7 mouse cellular contexts compared by ENCODE assay signal in the genomic region with DNA sequence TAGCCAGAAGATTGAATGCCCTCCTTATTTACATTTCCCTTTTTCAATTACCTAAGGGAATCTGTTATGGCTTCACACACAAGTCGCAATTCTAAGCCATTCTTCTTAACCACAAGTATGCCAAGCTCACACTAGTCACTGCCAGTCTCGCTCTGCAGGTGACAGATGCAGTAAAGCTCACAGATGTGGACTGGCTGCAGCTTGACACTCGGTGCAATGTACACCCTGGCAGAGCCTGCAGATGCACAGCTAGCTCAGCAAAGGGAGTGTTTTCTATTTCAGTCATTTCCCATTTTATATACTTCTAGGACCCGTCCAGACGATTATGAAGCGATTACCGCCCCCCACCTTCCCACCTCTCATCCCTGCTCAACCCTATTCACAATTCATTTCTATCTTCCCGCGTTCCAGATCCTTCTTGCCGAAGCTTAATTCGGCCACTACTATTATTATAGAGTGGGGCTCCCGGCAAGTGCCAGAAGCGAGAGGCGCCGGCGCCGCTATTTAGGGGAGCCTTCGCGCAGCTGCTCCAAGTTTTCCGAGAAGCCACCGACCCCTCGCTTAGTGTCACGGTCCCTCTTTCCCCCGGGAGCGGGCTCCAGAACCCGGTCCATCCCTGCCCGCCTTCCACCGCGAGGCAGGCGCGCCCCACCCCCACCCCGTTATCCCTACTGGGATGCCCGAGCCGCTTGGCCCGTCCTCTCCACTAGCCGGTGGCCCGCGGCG. TPM values are rescaled to one million over a fixed set of nuclear protein-coding genes. Genes with fewer than 3 reads are reported as not detected.
A peak's percentile ranks its signal among the peaks of the same experiment; 100 is the strongest.
DNase-seq lines count a peak whose midpoint lies in the region; ATAC-seq and TF ChIP-seq lines count a peak whose summit lies in the region.

No protein-coding gene starts in this region.

- TF ChIP-seq CTCF in Patski (IDR thresholded peaks at IDR 0.05) = no peak

- POLR2A ChIA-PET in Patski (lab: Charles Lee) = interaction anchor here (0.7 to 1.3 kb wide), 3 partner anchors 27 to 1673 kb away, joined by 3 to 5 read pairs (median 4); no protein-coding TSS in a partner anchor

- H3K9me3 ChIP-seq in erythroblast, embryonic 14.5 days (ENCODE audit: control insufficient read depth, low read length) = no peaks in the 10 kb centered on the region
- H3K9me3 ChIP-seq in limb, embryonic 10.5 days (replicated peaks) = no peaks in the 10 kb centered on the region
- H3K9me3 ChIP-seq in neural tube, embryonic 12.5 days = no peaks in the 10 kb centered on the region

- 2% methylated on average over 39 of the region's 39 CpGs for WGBS in limb, embryonic 10.5 days
- WGBS in neural tube, embryonic 12.5 days = under 1% methylated on average over 39 of the region's 39 CpGs

- in situ Hi-C loops in Patski (cut with MboI; ENCODE audit: low pct_unique_long_range_greater_than_20kb) = no loop called here

- peak overlapping the region; percentile 98 for H3K9ac ChIP-seq in neural tube, embryonic 12.5 days

- peak overlapping the region; percentile 88 for H3K4me2 ChIP-seq in neural tube, embryonic 12.5 days (replicated peaks)

- peaks cover 56% of the 10 kb centered on the region for H3K4me1 ChIP-seq in erythroblast, embryonic 14.5 days (ENCODE audit: control insufficient read depth)
- H3K4me1 ChIP-seq in limb, embryonic 10.5 days = peaks cover 22% of the 10 kb centered on the region
- H3K4me1 ChIP-seq in neural tube, embryonic 12.5 days = peaks cover 36% of the 10 kb centered on the region

- H3K4me3 ChIP-seq in erythroblast, embryonic 14.5 days (replicated peaks) = peak overlapping the region; percentile 97
- peak overlapping the region; percentile 99 for H3K4me3 ChIP-seq in limb, embryonic 10.5 days
- peak overlapping the region; percentile 97 for H3K4me3 ChIP-seq in neural tube, embryonic 12.5 days

- DNase-seq in layer of hippocampus, postnatal 14 days (ENCODE audit: low spot score in 2 of 2) = peak; percentile 43 to 58
- DNase-seq in layer of hippocampus, adult 9-10 months (ENCODE audit: low spot score) = no peak
- DNase-seq in Patski (ENCODE audit: low read depth, low spot score) = no peak
- peak; percentile 32 for DNase-seq in limb, embryonic 10.5 days (ENCODE audit: low spot score)
- no peak for DNase-seq in spleen, adult 18-20 months

- H3K27me3 ChIP-seq in Patski = no peaks in the 10 kb centered on the region
- no peaks in the 10 kb centered on the region for H3K27me3 ChIP-seq in erythroblast, embryonic 14.5 days (ENCODE audit: control insufficient read depth)
- H3K27me3 ChIP-seq in limb, embryonic 10.5 days (ENCODE audit: low read depth, poor library complexity, severe bottlenecking) = no peaks in the 10 kb centered on the region
- no peaks in the 10 kb centered on the region for H3K27me3 ChIP-seq in neural tube, embryonic 12.5 days (replicated peaks)

- CTCF ChIA-PET in Patski (lab: Charles Lee) = interaction anchor here (3.5 kb wide), 1 partner anchor 16 kb away, joined by 17 read pairs; no protein-coding TSS in a partner anchor

- peak overlapping the region; percentile 99 for H3K27ac ChIP-seq in limb, embryonic 10.5 days
- H3K27ac ChIP-seq in neural tube, embryonic 12.5 days = peak overlapping the region; percentile 95

- peak; percentile 52 for ATAC-seq in Patski
- ATAC-seq in neural tube, embryonic 12.5 days (ENCODE audit: low FRiP score, low read depth) = peak; percentile 84

- H3K36me3 ChIP-seq in erythroblast, embryonic 14.5 days (ENCODE audit: control insufficient read depth) = no peaks in the 10 kb centered on the region; the same call in 1 of the 2 replicates
- H3K36me3 ChIP-seq in limb, embryonic 10.5 days = no peaks in the 10 kb centered on the region
- no peaks in the 10 kb centered on the region for H3K36me3 ChIP-seq in neural tube, embryonic 12.5 days

RNA-seq across cellular contexts. Expression of a gene that starts 1.3 kb away (rescaled TPM):
- 10 to 100 TPM; 57.3 to 61.6 TPM for total RNA-seq in layer of hippocampus, postnatal 14 days (2021)
- 38.3 TPM for polyA plus RNA-seq in Patski (2021)
- polyA plus RNA-seq in erythroblast, embryonic 14.5 days (2012) = 3.6 and 4.5 TPM in 2 replicates
- 73.3 and 78.9 TPM in 2 replicates for polyA plus RNA-seq in limb, embryonic 10.5 days (2016; fragmentation: Nextera tagmentation; extraction: Ambion mirVana)
- 117 and 119 TPM in 2 replicates for polyA plus RNA-seq in neural tube, embryonic 12.5 days (2016; fragmentation: Nextera tagmentation; extraction: Ambion mirVana)

Comparison
In these comparisons a context has a peak if more than half of its experiments do, and no peak if none do; other contexts are left out.
1. DNase-seq: peak in layer of hippocampus, postnatal 14 days (2 of 2) and limb, embryonic 10.5 days (single experiment); none in layer of hippocampus, adult 9-10 months (single experiment), Patski (single experiment) and spleen, adult 18-20 months (0 of 2).
2. Peak in every context shown above with its lines, with median percentiles within 50 percentile points of each other: H3K4me3 ChIP-seq.